Mouse (Mus musculus) thymus, postnatal 36 days (tissue): ENCODE data around the gene Zbtb18.

Source experiments
- DNase-seq, 2 experiments: peaks; one replicate each; pipeline ENCODE4 v3.0.0; 2022; ENCODE audit warnings: mixed read lengths in 2 of 2

Zbtb18 gene

DNA sequence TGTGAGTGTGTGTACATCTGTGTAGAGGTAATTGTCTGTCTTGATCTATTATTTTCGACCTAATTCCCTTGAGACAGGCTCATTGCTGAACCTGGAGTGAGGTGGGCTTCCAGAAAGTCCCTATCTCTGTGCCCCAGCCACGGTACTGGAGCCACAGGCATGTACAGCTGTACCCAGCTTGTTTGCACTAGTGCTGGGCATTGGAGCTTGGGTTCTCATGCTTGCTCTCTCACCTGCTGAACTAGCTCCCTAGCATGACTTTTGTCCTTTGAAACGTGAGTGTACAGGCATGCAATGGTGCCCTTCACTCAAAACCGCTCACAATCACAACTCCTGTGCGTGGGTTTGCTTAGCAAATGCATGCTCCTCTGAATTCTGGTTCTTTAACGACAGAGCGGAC lies 42.1 kb downstream of the Zbtb18 start:
- no peak for DNase-seq

DNA sequence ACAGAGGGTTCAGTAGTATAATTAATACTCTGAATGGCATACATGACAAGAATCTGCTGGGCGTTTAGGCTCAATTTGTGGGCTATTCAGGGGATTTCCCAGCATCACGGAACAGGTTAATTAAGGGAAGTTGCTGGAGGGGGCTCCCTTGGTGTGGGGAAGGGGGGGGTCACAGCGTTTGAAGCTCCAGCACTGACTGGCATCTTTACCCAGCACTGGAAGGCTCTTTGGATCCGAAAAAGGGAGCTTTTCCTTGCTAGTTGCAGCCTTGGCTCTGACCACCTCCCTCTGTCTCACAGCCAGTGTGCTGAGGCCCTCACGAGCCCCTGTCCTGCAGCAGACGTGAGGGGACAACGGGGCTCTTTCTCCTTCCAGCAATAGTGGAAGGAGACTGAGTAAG lies 42.5 kb downstream of the Zbtb18 start:
- DNase-seq: no peak

DNA sequence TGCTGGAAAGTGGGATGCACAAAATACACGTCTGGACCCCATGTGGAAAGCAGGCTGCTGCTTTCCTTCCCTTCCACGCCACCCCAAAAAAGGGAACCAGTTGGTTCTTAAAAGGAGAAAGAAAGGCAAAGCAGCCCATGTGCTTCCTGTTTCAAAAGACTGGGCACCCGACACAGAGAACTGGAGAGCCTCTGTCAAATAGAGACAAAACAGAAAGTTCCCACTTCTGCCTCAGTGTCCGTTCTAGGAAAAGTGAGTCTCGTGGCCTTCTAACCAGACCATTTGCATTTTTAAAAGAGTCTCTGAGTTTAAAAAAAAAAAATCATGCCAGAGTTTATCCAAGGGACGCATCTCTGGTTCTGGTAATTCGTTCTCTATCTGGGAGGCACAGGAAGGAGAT lies 47.7 kb downstream of the Zbtb18 start:
- no peak for DNase-seq

DNA sequence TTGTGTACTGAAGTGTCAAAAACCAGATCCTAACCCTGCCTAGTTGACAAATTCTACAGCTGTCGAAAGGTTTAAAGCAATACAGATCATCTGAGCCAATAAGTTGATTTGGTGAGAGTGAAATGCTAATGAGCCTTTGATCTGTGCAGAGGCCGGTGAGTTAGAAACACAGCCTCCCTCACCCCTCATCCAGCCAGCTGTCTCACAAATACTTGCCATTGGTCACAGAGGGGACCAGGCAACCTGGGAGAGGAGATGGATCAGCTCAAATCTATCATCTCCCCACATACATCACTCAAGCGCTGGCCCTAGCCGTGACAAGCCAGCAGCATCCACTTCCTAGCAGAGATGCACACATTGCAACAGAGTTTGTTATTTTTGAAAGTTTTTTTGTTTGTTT lies 48.7 kb downstream of the Zbtb18 start:
- DNase-seq: no peak

DNA sequence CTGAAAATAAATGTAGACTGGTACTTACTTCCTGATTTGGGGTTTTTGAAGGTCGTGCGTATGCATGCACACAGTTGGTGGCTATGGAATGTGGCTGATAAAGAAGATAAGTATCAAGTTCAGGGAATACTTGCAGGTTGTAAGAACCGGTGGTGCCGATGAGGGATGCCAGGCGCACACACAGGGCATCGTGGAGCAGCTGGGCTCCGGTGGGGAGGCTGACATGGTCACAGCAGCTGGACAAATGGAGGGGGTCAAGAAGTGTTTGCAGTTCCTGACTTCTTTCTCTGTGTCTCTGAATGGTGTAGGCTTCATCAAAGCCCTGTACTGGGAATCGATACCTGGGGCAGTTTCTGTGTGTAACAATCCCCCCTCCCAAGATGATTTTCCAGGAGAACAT lies 49.1 kb downstream of the Zbtb18 start:
- DNase-seq: no peak

DNA sequence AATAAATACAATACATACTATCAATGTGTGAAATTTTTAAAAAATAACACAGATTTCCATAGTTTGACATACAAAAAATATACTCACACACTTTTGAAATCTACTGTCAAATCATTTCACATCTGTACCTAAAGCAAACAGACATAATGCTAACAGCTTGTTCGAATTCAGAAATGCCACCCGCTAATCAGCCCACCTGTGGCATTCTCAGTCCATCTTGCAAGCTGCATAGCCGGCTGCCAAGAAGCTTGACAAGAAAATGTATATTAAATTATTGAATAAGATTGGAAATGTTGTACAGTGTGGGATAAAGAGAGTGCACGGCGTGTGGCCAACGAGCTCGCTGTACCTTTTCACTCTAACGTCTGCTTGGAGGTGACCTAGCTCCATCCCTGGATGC lies 52.2 kb downstream of the Zbtb18 start:
- no peak for DNase-seq

DNA sequence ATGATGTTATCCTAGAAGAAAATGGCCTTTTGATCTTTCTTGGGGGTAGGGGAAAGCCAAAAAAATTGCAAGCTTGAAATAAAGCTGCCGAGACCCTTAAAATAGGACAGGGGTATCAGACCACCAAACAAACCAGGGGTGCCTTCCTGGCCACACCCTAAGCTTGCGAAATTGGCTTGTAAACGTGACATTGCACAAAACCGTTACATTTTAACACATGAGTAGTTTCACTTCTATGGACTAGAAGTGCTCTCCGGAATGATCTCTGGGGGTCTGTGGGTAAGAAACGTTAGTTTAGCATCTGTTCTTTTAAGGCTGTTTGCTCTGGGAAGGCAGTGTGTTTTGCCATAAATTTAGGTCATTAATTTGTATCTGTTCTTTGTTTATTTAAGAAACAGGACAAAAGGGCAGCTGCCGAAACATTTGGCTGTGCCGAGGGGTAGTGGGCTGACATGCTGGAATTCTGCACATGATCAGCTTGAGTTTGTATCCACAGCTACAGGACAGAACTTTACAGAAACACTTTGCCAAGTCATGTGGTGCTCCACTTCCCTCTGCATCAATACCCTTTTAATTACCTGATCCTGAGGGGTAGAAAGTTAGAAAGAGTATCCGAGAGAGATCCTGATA lies 52.9 kb downstream of the Zbtb18 start:
- no peak for DNase-seq
